Mouse (Mus musculus) forebrain, embryonic 15.5 days (tissue): ENCODE results near the gene Igfbp2. TPM values are rescaled to one million over a fixed set of nuclear protein-coding genes. Genes with fewer than 3 reads are reported as not detected.

Experiments used
- ATAC-seq: fragments of 200-750 bp; cut with Nextera tagmentation; replicated peaks from 2 replicates; pipeline ENCODE4 v1.8.0; 2017; ENCODE audit warnings: mild to moderate bottlenecking, moderate TSS enrichment, moderate library complexity
- H3K27ac ChIP-seq: fragments of 300-500 bp; sonication (generic); replicated peaks from 2 replicates; pipeline ENCODE4 v1.5.1; 2015; ENCODE audit warnings: mild to moderate bottlenecking, inconsistent platforms
- H3K27me3 ChIP-seq: fragments of 300-500 bp; sonication (generic); 2 replicates; pipeline ENCODE4 v1.6.1; 2015; ENCODE audit warnings: inconsistent platforms
- H3K36me3 ChIP-seq: fragments of 300-500 bp; sonication (generic); 2 replicates; pipeline ENCODE4 v1.6.1; 2015; ENCODE audit warnings: mild to moderate bottlenecking, inconsistent platforms
- H3K4me1 ChIP-seq: fragments of 300-500 bp; sonication (generic); 2 replicates; pipeline ENCODE4 v1.6.1; 2015; ENCODE audit warnings: inconsistent platforms
- H3K4me2 ChIP-seq: fragments of 300-500 bp; sonication (generic); replicated peaks from 2 replicates; pipeline ENCODE4 v1.6.1; 2015; ENCODE audit warnings: mild to moderate bottlenecking, inconsistent platforms
- H3K4me3 ChIP-seq: fragments of 300-500 bp; sonication (generic); 2 replicates; pipeline ENCODE4 v1.5.1; 2015; ENCODE audit warnings: mild to moderate bottlenecking, inconsistent platforms
- H3K9ac ChIP-seq: fragments of 300-500 bp; sonication (generic); replicated peaks from 2 replicates; pipeline ENCODE4 v1.6.1; 2015; ENCODE audit warnings: mild to moderate bottlenecking, inconsistent platforms
- H3K9me3 ChIP-seq: fragments of 300-500 bp; sonication (generic); 2 replicates; pipeline ENCODE4 v1.6.1; 2016; ENCODE audit warnings: inconsistent platforms
- WGBS: fragments of 180-500 bp; shearing (Covaris S2); methylation state at CpG from one replicate; pipeline ENCODE4 v1.1.7; 2015; ENCODE audit warnings: mixed read lengths; 5-methylcytosine and 5-hydroxymethylcytosine counted together
- polyA plus RNA-seq: library from polyadenylated mRNA; unstranded; fragments of >200 nt; fragmentation: Nextera tagmentation; extraction: Ambion mirVana; gene quantifications from 2 replicates; pipeline ENCODE4 v1.2.1, GENCODE M21; 2015

Gene Igfbp2
- polyA plus RNA-seq, 1 experiment from 2014 or later: 343 TPM

DNA sequence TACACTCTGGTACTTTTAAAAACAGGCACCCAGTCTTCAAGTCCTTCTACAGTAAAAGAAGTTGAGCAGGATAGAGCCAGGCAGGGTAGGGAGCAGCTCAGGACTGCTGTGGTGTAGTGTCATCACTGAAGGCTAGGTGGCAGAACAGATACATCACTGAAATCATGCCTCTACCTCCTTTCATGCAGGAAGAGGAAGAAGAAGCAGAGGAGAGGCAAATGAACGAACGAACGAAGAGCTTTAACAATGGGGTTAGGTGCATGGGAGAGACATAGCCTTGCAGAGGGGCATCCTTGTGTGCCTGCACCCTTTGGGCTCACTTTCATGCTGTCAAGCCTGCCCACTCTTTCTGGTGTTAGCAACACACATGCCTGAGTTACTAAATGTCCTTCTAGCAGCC is 53.6 kb downstream of the Igfbp2 start:
- no peak overlapping the region for H3K9ac ChIP-seq
- H3K4me2 ChIP-seq: 0 out of 2 replicates have a peak overlapping the region, but pooled peaks have one; percentile 23
- WGBS: 8% methylated on average over 3 of the region's 3 CpGs
- H3K36me3 ChIP-seq: no peaks in the 10 kb centered on the region
- ATAC-seq: peak; percentile 26; the same call in 1 of the 2 replicates
- H3K4me1 ChIP-seq: peaks cover 34% of the 10 kb centered on the region
- no peaks in the 10 kb centered on the region for H3K9me3 ChIP-seq
- no peak overlapping the region for H3K4me3 ChIP-seq
- no peak overlapping the region for H3K27ac ChIP-seq
- no peaks in the 10 kb centered on the region for H3K27me3 ChIP-seq

DNA sequence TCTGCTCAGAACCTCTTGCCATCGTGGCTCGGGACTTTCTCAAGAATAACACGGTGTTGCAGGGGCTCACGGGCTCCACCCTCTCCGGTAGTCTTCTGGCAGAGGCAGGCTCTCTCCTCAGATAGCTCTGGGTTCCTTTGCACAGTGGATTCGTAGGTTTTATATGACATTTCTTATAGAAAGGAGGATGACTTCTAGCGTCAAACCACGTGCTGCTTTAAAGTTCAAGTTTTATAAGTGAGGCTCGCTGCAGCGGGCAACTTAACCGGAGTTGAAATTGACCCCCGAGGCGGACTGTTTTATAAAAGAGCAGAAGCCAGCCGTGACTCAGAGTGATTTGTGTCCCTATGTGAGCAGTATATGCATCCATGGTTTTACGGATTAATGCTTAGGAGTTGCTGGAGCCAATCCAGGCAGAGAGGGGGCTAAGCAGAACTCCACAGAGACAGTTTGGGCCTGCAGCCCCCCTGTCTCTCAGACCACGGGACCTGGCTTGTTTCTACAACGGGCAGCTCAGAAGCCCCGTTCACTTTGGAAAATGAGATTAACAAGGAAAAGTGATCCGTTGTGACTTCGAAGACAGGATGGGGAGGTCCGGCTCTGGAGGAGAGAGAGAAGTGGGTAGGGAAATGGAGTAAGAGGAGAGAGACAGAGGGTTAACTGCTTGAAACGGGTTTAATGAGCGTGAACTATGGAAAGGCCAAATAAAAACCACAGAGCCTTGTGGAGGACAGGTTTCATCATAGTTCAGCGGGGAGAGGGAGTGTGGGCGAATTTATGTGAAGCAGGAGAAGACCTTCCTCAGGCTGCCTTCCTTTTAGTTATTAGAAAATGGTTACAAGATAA is 54.4 kb downstream of the Igfbp2 start:
- 72% methylated on average over 25 of the region's 25 CpGs for WGBS
- Histone ChIP-seq H3K4me1 (peaks cover 26% of the 10 kb centered on the region), H3K4me2 (no peak overlapping the region)

DNA sequence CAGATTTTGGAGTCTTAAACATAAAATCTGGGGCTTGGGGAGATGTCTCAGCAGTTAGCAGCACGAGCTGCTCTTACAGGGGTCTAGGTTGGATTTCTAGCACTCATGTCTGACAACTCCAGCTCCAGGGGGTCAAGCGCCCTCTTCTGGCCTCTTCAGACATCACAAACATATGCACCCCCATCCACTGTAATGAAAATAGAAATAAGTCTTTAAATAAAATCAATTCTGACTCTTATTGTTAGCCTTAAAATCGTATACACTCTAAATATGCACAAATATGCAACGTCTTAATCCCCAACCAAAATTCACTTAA is 55.0 kb downstream of the Igfbp2 start:
- peaks cover 20% of the 10 kb centered on the region for H3K4me1 ChIP-seq
- H3K4me2 ChIP-seq: no peak overlapping the region
- H3K9ac ChIP-seq: no peak overlapping the region
- H3K4me3 ChIP-seq: no peak overlapping the region
- 60% methylated on average over 4 of the region's 4 CpGs for WGBS
- no peak overlapping the region for H3K27ac ChIP-seq
- no peak for ATAC-seq
- no peaks in the 10 kb centered on the region for H3K36me3 ChIP-seq
- H3K27me3 ChIP-seq: no peaks in the 10 kb centered on the region
- H3K9me3 ChIP-seq: no peaks in the 10 kb centered on the region

More for the DNA sequence above, 54.4 kb downstream of the Igfbp2 start:
- no peaks in the 10 kb centered on the region for H3K27me3 ChIP-seq
- H3K9ac ChIP-seq: no peak overlapping the region
- no peak overlapping the region for H3K4me3 ChIP-seq
- H3K27ac ChIP-seq: no peak overlapping the region
- no peaks in the 10 kb centered on the region for H3K36me3 ChIP-seq
- no peaks in the 10 kb centered on the region for H3K9me3 ChIP-seq
- no peak for ATAC-seq

DNA sequence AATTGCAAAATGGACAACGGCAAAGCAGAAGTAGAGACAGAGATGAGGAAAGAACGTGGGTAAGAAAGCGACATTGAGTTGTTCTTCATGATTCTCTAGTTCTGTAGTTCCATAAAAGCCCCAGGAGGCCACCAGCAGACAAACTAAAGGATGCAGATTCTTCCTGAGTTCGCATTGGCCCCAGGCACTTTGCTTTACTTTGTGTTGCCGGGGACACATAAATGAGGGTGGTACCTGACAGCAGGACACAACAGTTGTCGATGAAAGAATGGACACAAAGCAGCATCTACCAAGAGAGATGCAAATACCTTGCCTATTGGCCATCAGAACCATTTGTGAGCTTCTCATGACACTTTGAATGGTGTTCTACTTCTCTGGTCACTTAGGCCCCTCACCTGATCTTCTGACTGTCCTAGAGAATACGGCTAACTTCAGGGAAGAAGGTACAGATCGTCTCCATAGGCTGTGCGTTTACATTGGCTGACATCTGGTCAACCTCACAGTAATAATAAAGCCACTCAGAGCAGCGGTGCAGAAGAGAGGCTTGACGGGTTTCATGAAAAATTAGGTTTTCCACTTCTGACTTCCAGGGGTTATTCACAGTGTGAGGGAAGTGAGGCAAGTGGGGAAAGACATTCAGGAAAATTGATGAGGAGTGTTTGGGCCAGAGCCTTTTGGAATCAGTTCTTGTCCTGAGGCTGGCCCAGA is 61.0 kb downstream of the Igfbp2 start:
- no peak overlapping the region for H3K9ac ChIP-seq
- no peak overlapping the region for H3K27ac ChIP-seq
- H3K4me3 ChIP-seq: no peak overlapping the region
- H3K4me2 ChIP-seq: no peak overlapping the region
- no peaks in the 10 kb centered on the region for H3K9me3 ChIP-seq
- WGBS: 90% methylated on average over 11 of the region's 11 CpGs
- no peaks in the 10 kb centered on the region for H3K27me3 ChIP-seq
- no peak for ATAC-seq
- no peaks in the 10 kb centered on the region for H3K4me1 ChIP-seq
- no peaks in the 10 kb centered on the region for H3K36me3 ChIP-seq

DNA sequence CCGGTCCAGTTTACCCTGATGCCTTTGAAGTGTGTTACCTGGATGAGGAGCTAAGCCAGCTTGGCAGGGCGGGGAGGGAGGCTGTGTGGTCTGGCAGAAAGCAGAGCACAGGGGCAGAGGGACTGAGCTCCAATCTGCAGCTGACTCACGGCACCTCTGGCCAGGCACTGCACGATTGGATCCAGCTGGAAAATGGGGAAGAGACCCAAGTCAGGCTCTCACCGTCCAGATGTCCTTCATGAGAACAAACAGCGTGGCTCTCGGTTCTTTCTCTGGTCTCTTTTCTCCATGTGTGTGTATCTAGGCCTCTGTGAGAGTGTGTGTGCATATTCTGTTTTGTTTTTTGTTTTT is 61.5 kb downstream of the Igfbp2 start:
- ATAC-seq: no peak
- WGBS: 88% methylated on average over 7 of the region's 7 CpGs
- H3K4me1 ChIP-seq: no peaks in the 10 kb centered on the region
- no peaks in the 10 kb centered on the region for H3K27me3 ChIP-seq
- no peak overlapping the region for H3K4me3 ChIP-seq
- H3K9me3 ChIP-seq: no peaks in the 10 kb centered on the region
- H3K27ac ChIP-seq: no peak overlapping the region
- H3K9ac ChIP-seq: no peak overlapping the region
- H3K36me3 ChIP-seq: no peaks in the 10 kb centered on the region
- H3K4me2 ChIP-seq: no peak overlapping the region

DNA sequence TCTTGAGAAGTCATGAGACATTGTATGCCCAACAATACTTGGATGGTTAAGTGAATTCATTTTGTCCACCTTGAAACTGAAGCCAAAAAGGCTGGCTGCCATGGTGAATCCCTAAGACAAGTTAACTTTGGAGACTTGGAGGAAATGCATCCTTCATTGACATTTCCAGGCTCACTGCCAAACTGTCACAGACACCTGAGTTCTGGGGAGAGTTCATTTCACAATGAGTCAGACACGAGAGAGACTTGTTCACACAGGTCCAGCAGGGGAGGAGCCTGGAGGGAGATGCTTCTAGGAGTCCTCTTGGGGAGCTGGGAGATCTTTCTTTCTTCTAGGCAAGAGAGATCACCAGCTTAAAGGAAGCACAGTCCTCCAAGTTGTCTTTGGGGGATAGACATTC is 63.6 kb downstream of the Igfbp2 start:
- Histone ChIP-seq H3K36me3 (no peaks in the 10 kb centered on the region), H3K27ac (no peak overlapping the region), H3K4me1 (no peaks in the 10 kb centered on the region), H3K9ac (no peak overlapping the region), H3K27me3 (no peaks in the 10 kb centered on the region), H3K4me3 (no peak overlapping the region), H3K9me3 (no peaks in the 10 kb centered on the region), H3K4me2 (no peak overlapping the region)
- WGBS: 45% methylated on average over 1 of the region's 1 CpGs
- no peak for ATAC-seq

DNA sequence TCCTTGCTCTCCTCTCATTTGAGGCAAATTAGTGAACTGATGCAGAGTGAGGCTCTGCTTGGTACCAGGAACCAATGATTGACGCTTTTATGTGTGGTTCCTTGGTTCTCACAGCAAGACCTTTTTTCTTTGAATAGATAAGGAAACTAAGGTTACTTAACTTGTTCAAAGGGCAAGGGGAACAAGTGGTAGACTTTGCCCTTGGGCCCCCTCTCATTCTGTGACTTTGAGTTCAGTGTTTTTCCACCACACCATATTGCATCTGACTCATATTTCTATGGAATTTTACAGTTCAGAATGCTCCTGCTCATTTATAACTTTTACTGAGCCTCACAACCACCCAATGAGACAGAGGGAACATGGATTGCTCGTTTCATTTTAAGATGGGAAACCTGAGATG is 71.5 kb downstream of the Igfbp2 start:
- Histone ChIP-seq H3K4me2 (no peak overlapping the region), H3K4me1 (no peaks in the 10 kb centered on the region), H3K27me3 (no peaks in the 10 kb centered on the region), H3K9ac (no peak overlapping the region), H3K36me3 (no peaks in the 10 kb centered on the region), H3K4me3 (no peak overlapping the region), H3K27ac (no peak overlapping the region), H3K9me3 (no peaks in the 10 kb centered on the region)
- no peak for ATAC-seq
- WGBS: 84% methylated on average over 2 of the region's 2 CpGs

Other genes with a start within 250 kb of the Igfbp2 start
- gene Smarcal1, start 241.3 kb upstream of the Igfbp2 start, polyA plus RNA-seq: 26.9 and 28.2 TPM in 2 replicates
- gene Ankar, start 123.9 kb upstream of the Igfbp2 start, polyA plus RNA-seq: not detected in 2 replicates
- gene Rpl37a, start 113.2 kb upstream of the Igfbp2 start, polyA plus RNA-seq: 1,140 and 1,234 TPM in 2 replicates
- 22.0 and 24.4 TPM in 2 replicates for gene Igfbp5, start 50.4 kb downstream of the Igfbp2 start, polyA plus RNA-seq
- not detected in 2 replicates for gene Tnp1, start 191.4 kb downstream of the Igfbp2 start, polyA plus RNA-seq